Mouse (Mus musculus): ENCODE data around the gene Gpx4.

- TF ChIP-seq POLR2A (IDR thresholded peaks at IDR 0.05; ENCODE audit: insufficient read depth, low read depth, low read length) (no peak), CTCF (IDR thresholded peaks at IDR 0.05; ENCODE audit: insufficient read depth, low read depth, low read length) (no peak)
Observed at GRCm38 (mm10) chr10:80036832-80037231, 10.1 kb upstream of the Gpx4 start.

Data from olfactory bulb, adult 2 months (tissue).